Mouse (Mus musculus) G1E (cell line): ENCODE measurements around the gene Naaladl1.

Experiments used
- CTCF ChIP-seq: IDR thresholded peaks from 2 replicates; pipeline ENCODE4 v1.5.1; 2012; ENCODE audit warnings: low read depth, low read length, inconsistent platforms, mixed read lengths
- GATA1 ChIP-seq: IDR thresholded peaks from 2 replicates; pipeline ENCODE4 v1.6.1; 2012; ENCODE audit warnings: borderline replicate concordance, low read length, inconsistent platforms, mixed read lengths
- POLR2AphosphoS5 ChIP-seq: IDR thresholded peaks from 2 replicates; pipeline ENCODE4 v1.6.1; 2012; ENCODE audit warnings: low read depth, low read length, inconsistent platforms; ENCODE audit not compliant: insufficient replicate concordance

DNA sequence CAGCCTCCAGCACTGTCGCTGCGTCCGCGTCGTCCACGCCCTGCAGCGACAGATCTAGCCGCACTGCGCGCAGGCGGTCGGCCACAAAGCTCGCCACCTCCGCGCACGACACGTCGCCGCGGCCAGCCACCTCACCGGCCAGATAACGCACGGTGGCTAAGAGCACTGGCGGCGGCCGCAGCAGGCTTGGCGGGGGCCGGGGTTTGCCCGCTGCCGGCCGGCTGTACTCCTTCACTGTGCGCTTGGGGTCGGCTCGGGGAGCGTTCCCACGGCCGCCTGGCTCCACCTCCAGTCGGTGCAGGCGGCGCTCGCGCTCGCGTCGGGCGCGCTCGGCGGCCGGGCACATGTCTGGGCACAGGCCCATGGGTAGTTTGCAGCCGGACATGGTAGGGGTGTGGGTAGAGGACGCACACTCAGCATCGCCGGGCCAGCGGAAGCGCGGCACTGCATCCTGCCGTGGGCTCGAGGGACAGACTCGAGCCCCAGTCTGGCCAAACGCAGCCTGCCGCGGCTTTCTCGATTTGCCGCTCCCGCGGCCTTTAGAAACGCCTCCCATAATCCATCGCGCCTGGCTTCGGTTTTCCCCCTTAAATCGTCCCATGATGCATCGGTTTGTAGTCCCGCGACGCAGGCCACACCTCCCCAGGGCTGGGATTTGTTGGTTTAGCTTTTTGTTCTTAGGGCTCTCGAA lies 12.5 kb downstream of the Naaladl1 start, which contains the start of gene Sac3d1:
- TF ChIP-seq CTCF (no peak), GATA1 (no peak), POLR2AphosphoS5 (no peak)
